Mouse (Mus musculus) cortical plate, adult 2 months (tissue): ENCODE results near the gene Bmpr1b.

Experiments
- CTCF ChIP-seq: fragments of 200-500 bp; IDR thresholded peaks from 2 replicates; pipeline ENCODE4 v1.5.1; 2011; ENCODE audit warnings: mild to moderate bottlenecking, control low read depth, low read length; ENCODE audit not compliant: insufficient read depth; ENCODE audit errors: extremely low read depth
- POLR2A ChIP-seq: fragments of 200-500 bp; IDR thresholded peaks from 2 replicates; pipeline ENCODE4 v1.6.1; 2011; ENCODE audit warnings: mild to moderate bottlenecking, low read length, control low read depth; ENCODE audit not compliant: insufficient read depth; ENCODE audit errors: extremely low read depth

DNA sequence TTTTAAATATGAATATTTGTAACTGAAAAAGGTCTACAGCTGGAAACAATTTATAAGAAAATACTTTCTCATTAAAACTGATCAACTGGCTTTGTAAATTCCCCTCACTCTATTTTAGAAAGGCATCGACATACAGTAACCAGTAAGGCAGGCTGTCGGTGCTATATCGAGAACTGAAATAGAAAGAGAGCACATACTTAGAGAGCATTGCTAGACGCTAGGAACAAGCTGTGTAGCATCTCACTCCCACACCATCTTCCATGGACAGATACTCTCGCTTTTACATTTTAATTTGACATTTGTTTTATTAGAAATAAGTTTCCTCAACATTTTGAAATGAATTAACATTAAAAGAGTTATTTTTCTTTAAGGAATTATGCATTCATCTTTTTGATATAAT is 17.2 kb downstream of the Bmpr1b start:
- TF ChIP-seq CTCF (no peak), POLR2A (no peak)
